Mouse (Mus musculus): Measurements from ENCODE around the gene Dpysl4.

- no peak for TF ChIP-seq POLR2A (IDR thresholded peaks at IDR 0.05; ENCODE audit: borderline replicate concordance, extremely low read depth, insufficient read depth, insufficient read length, poor library complexity, severe bottlenecking)
- TF ChIP-seq CTCF (IDR thresholded peaks at IDR 0.05; ENCODE audit: borderline replicate concordance, extremely low read depth, insufficient read depth, insufficient read length): no peak
These were observed 7.3 kb downstream of the Dpysl4 start for GRCm38 (mm10) chr7:139093124-139093523.

Measured in brain, embryonic 14.5 days (tissue).